ENCODE assay signal across 18 mouse cellular contexts in the genomic region with DNA sequence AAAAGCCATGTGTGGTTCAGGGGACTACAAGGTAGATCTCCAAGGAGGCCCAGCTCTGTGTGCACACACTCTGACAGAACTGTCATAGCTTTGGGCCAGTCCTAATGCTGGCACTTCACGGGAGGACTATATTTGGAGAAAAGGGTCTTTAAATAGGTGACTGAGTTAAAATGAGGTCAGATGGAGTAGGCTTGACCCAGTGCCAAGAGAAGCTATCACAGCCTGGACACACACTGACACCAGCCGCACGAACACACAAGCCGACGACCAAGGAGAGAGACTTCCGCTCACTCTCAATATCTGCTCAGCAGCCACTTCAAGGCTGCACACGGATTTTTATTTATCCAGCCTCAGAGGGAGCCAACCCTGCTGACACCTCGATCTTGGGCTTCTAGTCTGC.
DNase-seq lines count a peak whose midpoint lies in the region; ATAC-seq lines count a peak whose summit lies in the region.
"Had no signal": no experiment of that assay in that cellular context is flagged by ENCODE, and none has a peak within 500 bp of the region (broad histone marks: within the 10 kb centered on the region; RNA-seq: fewer than 3 reads in every experiment).

No protein-coding gene starts in this region.

- no peak overlapping the region for H3K4me3 ChIP-seq in hindbrain, embryonic 10.5 days
- H3K4me3 ChIP-seq in hindbrain, embryonic 13.5 days, result no peak overlapping the region
- H3K4me3 ChIP-seq: forebrain, embryonic 15.5 days; midbrain, embryonic 13.5 days had no signal

- no peak overlapping the region for H3K4me2 ChIP-seq in hindbrain, embryonic 13.5 days
- H3K4me2 ChIP-seq: forebrain, embryonic 15.5 days; midbrain, embryonic 13.5 days had no signal

- no peaks in the 10 kb centered on the region for H3K9me3 ChIP-seq in hindbrain, embryonic 10.5 days
- H3K9me3 ChIP-seq in hindbrain, embryonic 13.5 days, result no peaks in the 10 kb centered on the region
- H3K9me3 ChIP-seq: forebrain, embryonic 15.5 days; midbrain, embryonic 13.5 days had no signal

- no peak for DNase-seq in hindbrain, embryonic 10.5 days (ENCODE audit: low spot score)
- peak; percentile 77 for DNase-seq in brain, adult 2 months (ENCODE audit: low read depth, low spot score)
- DNase-seq in cerebellum, adult 11-12 months, result peak; percentile 53
- peak; percentile 79 for DNase-seq in cerebellum, postnatal 14 days
- no peak for DNase-seq in kidney, postnatal 14 days
- DNase-seq in adrenal gland, adult (ENCODE audit: inconsistent age in 2 of 2, low spot score in 1 of 2), result no peak
- DNase-seq: gastrocnemius, postnatal 25 days; heart, postnatal 36 days; kidney, adult 18-20 months; kidney, postnatal 10 days; left cerebral cortex, postnatal 4 days; liver; right cerebral cortex, postnatal 4 days had no signal

- 87% methylated on average over 8 of the region's 8 CpGs for WGBS in hindbrain, embryonic 10.5 days
- WGBS in hindbrain, embryonic 13.5 days, result 73% methylated on average over 8 of the region's 8 CpGs

- no peak overlapping the region for H3K9ac ChIP-seq in hindbrain, embryonic 13.5 days
- H3K9ac ChIP-seq: forebrain, embryonic 15.5 days; midbrain, embryonic 13.5 days had no signal

- H3K27me3 ChIP-seq in hindbrain, embryonic 10.5 days (ENCODE audit: insufficient read depth, poor library complexity, severe bottlenecking), result no peaks in the 10 kb centered on the region
- no peaks in the 10 kb centered on the region for H3K27me3 ChIP-seq in hindbrain, embryonic 13.5 days
- H3K27me3 ChIP-seq: forebrain, embryonic 15.5 days; midbrain, embryonic 13.5 days had no signal

- no peak for ATAC-seq in hindbrain, embryonic 13.5 days (ENCODE audit: low FRiP score)
- ATAC-seq: forebrain, embryonic 15.5 days; lung, postnatal 0 days; midbrain, embryonic 13.5 days had no signal

- peaks cover 38% of the 10 kb centered on the region for H3K4me1 ChIP-seq in hindbrain, embryonic 10.5 days (replicated peaks)
- H3K4me1 ChIP-seq in hindbrain, embryonic 13.5 days (replicated peaks), result peaks cover 78% of the 10 kb centered on the region

- H3K27ac ChIP-seq in hindbrain, embryonic 10.5 days, result 0 out of 2 replicates have a peak overlapping the region, but pooled peaks have one; percentile 16
- H3K27ac ChIP-seq in hindbrain, embryonic 13.5 days, result no peak overlapping the region
- H3K27ac ChIP-seq: forebrain, embryonic 15.5 days; midbrain, embryonic 13.5 days; stomach, postnatal 0 days had no signal

- H3K36me3 ChIP-seq in hindbrain, embryonic 10.5 days, result no peaks in the 10 kb centered on the region
- H3K36me3 ChIP-seq in hindbrain, embryonic 13.5 days, result no peaks in the 10 kb centered on the region
- H3K36me3 ChIP-seq: forebrain, embryonic 15.5 days; midbrain, embryonic 13.5 days had no signal

Comparison
In these comparisons a context has a peak if more than half of its experiments do, and no peak if none do; other contexts are left out.
1. DNase-seq: peak in brain, adult 2 months (single experiment), cerebellum, adult 11-12 months (single experiment) and cerebellum, postnatal 14 days (2 of 2); none in hindbrain, embryonic 10.5 days (single experiment), kidney, postnatal 14 days (single experiment) and adrenal gland, adult (0 of 2).